Mouse (Mus musculus) liver, embryonic 14.5 days (tissue): ENCODE results near the gene Sars.
A peak's percentile ranks its signal among the peaks of the same experiment; 100 is the strongest.

Experiments used
- CTCF ChIP-seq: IDR thresholded peaks from 2 replicates; pipeline ENCODE4 v1.5.1; 2016; ENCODE audit warnings: antibody characterized with exemption, low read depth, control low read depth
- EP300 ChIP-seq: IDR thresholded peaks from 2 replicates; pipeline ENCODE4 v1.6.1; 2016; ENCODE audit warnings: antibody characterized with exemption, low read depth

DNA sequence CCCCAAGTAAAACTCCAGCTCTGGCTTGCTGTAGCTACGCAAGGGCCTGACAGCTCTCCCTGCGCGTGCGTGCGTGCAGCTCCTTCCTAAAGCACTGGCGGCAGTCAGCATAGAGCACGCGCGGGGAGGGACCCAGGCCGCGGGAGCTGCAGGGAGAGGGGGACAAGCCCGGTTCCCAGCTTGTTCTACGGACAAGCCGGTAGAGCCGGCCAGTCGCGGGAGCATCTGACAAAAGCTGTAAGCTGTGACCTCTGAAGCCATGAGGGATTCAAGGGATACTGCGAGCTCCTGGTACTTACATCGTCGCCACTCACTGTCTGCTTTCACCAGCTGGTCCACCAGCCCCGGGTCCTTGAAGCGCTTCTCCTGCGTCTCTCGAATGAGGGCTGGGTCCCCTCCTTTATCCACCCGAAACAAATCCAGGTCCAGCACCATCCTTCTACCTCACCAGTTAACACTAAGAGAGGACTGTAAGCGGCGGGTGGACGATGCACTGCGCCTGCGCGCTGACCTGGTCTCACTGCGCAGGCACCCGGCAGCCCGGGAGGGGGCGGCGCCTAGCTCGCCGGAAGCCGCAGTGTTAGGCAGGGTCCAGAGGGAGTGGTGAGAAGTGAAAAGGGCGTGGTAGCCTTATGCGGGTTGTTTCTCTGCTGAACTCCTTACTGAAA is at the start of gene Sars:
- TF ChIP-seq CTCF (peak; percentile 43), EP300 (no peak)
